Mouse (Mus musculus) stomach, embryonic 14.5 days (tissue): ENCODE measurements at regions not wholly inside any gene's neighbourhood (a gene's known extent, or its start where the extent isn't known, plus 50 kb on each side); places are given as distances from the start of the nearest gene placed in this dataset.

Experiments used
- ATAC-seq: fragments of 200-750 bp; cut with Nextera tagmentation; 2 replicates; pipeline ENCODE4 v1.8.0; 2017; ENCODE audit warnings: low read depth, moderate TSS enrichment; ENCODE audit not compliant: insufficient number of reproducible peaks, insufficient read depth, low FRiP score
- H3K27ac ChIP-seq: fragments of 300-500 bp; sonication (generic); 2 replicates; pipeline ENCODE4 v1.5.1; 2014; ENCODE audit warnings: mild to moderate bottlenecking, low read length, moderate library complexity, mixed read lengths
- H3K27me3 ChIP-seq: fragments of 300-500 bp; sonication (generic); 2 replicates; pipeline ENCODE4 v1.6.1; 2014; ENCODE audit warnings: low read length, control low read depth, mixed read lengths; ENCODE audit not compliant: control insufficient read depth, insufficient read depth
- H3K36me3 ChIP-seq: fragments of 300-500 bp; sonication (generic); 2 replicates; pipeline ENCODE4 v1.6.1; 2014; ENCODE audit warnings: mild to moderate bottlenecking, control low read depth, low read length, moderate library complexity, mixed read lengths; ENCODE audit not compliant: control insufficient read depth, insufficient read depth
- H3K4me1 ChIP-seq: fragments of 300-500 bp; sonication (generic); 2 replicates; pipeline ENCODE4 v1.6.1; 2014; ENCODE audit warnings: low read length, control low read depth, mixed read lengths; ENCODE audit not compliant: control insufficient read depth, insufficient read depth
- H3K4me2 ChIP-seq: fragments of 300-500 bp; sonication (generic); replicated peaks from 2 replicates; pipeline ENCODE4 v1.6.1; 2014; ENCODE audit warnings: low read depth, low read length, control low read depth
- H3K4me3 ChIP-seq: fragments of 300-500 bp; sonication (generic); 2 replicates; pipeline ENCODE4 v1.5.1; 2014; ENCODE audit warnings: low read depth, low read length, control low read depth
- H3K9ac ChIP-seq: fragments of 300-500 bp; sonication (generic); replicated peaks from 2 replicates; pipeline ENCODE4 v1.6.1; 2014; ENCODE audit warnings: low read depth, mild to moderate bottlenecking, control low read depth, low read length, moderate library complexity, mixed read lengths
- H3K9me3 ChIP-seq: fragments of 300-500 bp; sonication (generic); 2 replicates; pipeline ENCODE4 v1.6.1; 2016; ENCODE audit warnings: low read depth, low read length, control low read depth; ENCODE audit not compliant: control insufficient read depth
- WGBS: fragments of 180-500 bp; shearing (Covaris S2); extraction: QIAGEN DNeasy Blood & Tissue Kit; methylation state at CpG from one replicate; pipeline ENCODE4 v1.1.7; 2014; 5-methylcytosine and 5-hydroxymethylcytosine counted together

DNA sequence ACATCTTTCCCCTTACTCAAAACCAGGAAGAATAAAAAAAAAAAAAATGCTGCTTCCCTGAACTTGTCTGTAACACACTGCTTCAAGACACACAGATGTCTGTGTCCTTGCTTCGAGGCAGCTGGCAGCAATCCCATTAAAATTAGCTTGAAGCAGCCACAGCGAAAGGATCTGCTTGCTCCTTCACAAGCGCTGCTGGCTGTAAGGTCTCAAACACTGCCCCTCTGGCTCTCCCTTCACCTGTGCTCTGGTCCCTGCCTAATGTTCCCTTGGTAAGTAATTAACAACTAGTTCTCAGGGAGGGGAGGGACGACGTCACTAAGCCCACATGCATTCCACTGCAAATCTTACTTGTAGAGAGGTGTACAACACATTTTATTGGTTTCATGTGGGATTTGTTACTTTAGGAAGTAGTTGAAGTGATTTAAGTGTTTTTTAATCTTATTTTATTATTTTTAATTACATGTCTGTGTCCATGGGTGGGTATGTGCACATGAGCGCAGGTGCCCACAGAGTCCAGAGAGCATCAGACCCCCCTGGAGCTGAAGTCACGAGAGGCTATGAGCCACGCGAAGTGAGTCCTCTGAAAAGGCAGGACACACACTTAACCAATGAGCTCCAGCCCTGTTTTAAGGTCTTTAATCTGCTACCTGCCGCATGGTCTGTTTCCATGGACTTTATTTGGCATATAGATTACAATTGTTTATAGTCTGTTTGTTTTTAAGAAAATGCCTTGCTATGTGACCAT is 61.1 kb upstream of the Cers6 start:
- Histone ChIP-seq H3K9ac (no peak overlapping the region), H3K4me3 (no peak overlapping the region), H3K4me2 (no peak overlapping the region), H3K4me1 (0 out of 2 replicates have a peak, but pooled peaks cover 2% of the 10 kb centered on the region), H3K9me3 (no peaks in the 10 kb centered on the region), H3K27ac (no peak overlapping the region), H3K27me3 (no peaks in the 10 kb centered on the region), H3K36me3 (no peaks in the 10 kb centered on the region)
- no peak for ATAC-seq
- WGBS: 61% methylated on average over 10 of the region's 10 CpGs

DNA sequence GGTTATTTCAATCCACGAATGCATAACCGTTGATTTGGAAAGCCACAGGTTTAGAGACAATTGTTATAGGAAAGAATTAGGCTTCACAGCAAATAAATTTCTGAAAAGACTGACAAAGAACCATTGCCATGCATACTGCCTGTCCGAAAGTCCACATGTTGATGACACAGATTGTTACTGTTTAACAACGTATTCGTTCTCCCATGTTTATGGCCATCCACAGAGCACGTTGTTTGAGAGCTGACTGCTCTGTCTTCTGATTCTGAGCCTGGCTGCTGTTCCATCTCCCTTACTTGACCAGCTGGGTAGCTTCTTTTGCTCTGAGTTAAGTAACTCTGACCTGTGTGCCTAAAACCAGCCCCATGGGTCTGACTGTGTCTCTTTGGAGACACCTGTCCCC is 57.1 kb upstream of the Cers6 start:
- no peaks in the 10 kb centered on the region for H3K27me3 ChIP-seq
- no peak for ATAC-seq
- no peak overlapping the region for H3K4me3 ChIP-seq
- H3K4me1 ChIP-seq: peaks cover 5% of the 10 kb centered on the region; the same call in 1 of the 2 replicates
- WGBS: 87% methylated on average over 6 of the region's 6 CpGs
- H3K36me3 ChIP-seq: no peaks in the 10 kb centered on the region
- H3K9ac ChIP-seq: no peak overlapping the region
- H3K27ac ChIP-seq: no peak overlapping the region
- no peak overlapping the region for H3K4me2 ChIP-seq
- H3K9me3 ChIP-seq: no peaks in the 10 kb centered on the region

DNA sequence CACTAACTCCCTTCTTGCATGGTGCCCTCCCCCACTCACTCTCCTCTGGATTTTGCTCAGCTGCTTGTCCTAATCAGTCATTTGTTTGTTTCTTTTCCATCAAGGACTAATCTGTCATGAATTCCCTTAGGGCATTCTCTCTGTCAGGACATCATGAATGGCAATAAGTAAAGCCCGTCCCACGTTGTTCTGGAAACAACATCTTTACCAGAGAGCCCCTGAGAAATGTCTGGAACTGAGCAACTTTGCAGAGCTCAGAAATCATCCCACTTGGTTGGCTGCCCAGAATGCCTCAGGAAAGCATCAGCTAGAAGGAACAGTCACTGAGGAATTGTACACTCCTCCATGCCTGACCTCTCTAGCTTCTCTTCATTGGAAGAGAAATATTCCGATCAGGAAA is 55.4 kb upstream of the Cers6 start:
- Histone ChIP-seq H3K9me3 (no peaks in the 10 kb centered on the region), H3K36me3 (no peaks in the 10 kb centered on the region), H3K4me3 (no peak overlapping the region), H3K4me2 (no peak overlapping the region), H3K27ac (peak overlapping the region; percentile 1; the same call in 1 of the 2 replicates), H3K9ac (no peak overlapping the region), H3K4me1 (peaks cover 5% of the 10 kb centered on the region; the same call in 1 of the 2 replicates), H3K27me3 (no peaks in the 10 kb centered on the region)
- no peak for ATAC-seq
- 15% methylated on average over 3 of the region's 3 CpGs for WGBS

DNA sequence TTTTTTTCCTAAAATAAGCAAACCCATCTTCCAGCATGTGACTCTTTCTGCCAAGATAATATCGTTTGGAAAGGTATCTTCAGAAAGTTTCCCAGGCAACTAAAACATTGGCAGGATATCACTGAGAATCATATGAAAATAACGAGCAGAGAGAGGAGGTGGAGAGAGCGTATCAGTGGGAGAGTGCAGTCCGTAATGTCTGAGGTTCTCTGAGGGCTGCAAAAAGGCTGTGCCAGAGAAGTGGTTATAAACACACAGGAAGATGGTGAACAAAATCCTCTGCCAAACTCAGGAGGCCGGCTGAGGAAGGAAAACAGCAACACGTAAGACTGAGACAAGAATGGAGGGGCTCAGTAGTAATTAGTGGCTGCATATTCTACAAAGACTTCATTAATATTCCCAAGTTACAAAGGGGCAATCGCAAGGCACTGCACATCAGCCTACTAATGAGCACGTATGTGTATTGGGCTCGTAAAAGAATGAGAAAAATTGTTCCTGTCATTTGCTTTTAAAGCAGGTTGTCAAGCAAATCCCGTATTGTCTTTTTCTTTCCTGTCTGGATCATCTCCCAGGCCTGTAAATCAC is 54.8 kb upstream of the Cers6 start:
- Histone ChIP-seq H3K4me1 (peaks cover 5% of the 10 kb centered on the region; the same call in 1 of the 2 replicates), H3K9ac (no peak overlapping the region), H3K4me3 (no peak overlapping the region), H3K27me3 (no peaks in the 10 kb centered on the region), H3K27ac (no peak overlapping the region), H3K36me3 (no peaks in the 10 kb centered on the region), H3K4me2 (no peak overlapping the region), H3K9me3 (no peaks in the 10 kb centered on the region)
- ATAC-seq: no peak
- WGBS: 35% methylated on average over 10 of the region's 10 CpGs
